Mouse (Mus musculus) liver, embryonic 14.5 days (tissue): ENCODE data around the gene Eno3. TPM values are rescaled to one million over a fixed set of nuclear protein-coding genes. Genes with fewer than 3 reads are reported as not detected.

Experiments
- ATAC-seq: fragments of 200-750 bp; cut with Nextera tagmentation; 2 replicates; pipeline ENCODE4 v1.8.0; 2017; ENCODE audit warnings: moderate number of reproducible peaks, mild to moderate bottlenecking, moderate library complexity; ENCODE audit not compliant: insufficient read depth
- DNase-seq, 3 experiments: peaks; one replicate each; pipeline ENCODE4 v3.0.0-alpha.2; 2012 to 2013; ENCODE audit warnings: low read depth in 3 of 3, low spot score in 3 of 3
- H3K27ac ChIP-seq: fragments of 300-500 bp; sonication (generic); 2 replicates; pipeline ENCODE4 v1.5.1; 2014; ENCODE audit warnings: moderate library complexity, mild to moderate bottlenecking, control low read depth, inconsistent platforms
- H3K27me3 ChIP-seq: fragments of 300-500 bp; sonication (generic); 2 replicates; pipeline ENCODE4 v1.6.1; 2014; ENCODE audit warnings: mild to moderate bottlenecking, low read length, moderate library complexity; ENCODE audit not compliant: control insufficient read depth, insufficient read depth
- H3K36me3 ChIP-seq: fragments of 300-500 bp; sonication (generic); replicated peaks from 2 replicates; pipeline ENCODE4 v1.6.1; 2014; ENCODE audit warnings: low read depth; ENCODE audit not compliant: control insufficient read depth, insufficient read depth
- H3K4me1 ChIP-seq, 2 experiments: fragments of 200-500 bp in 1 of 2; fragments of 300-500 bp in 1 of 2; sonication (generic) in 1 of 2; replicated peaks; 2 replicates each; pipeline ENCODE4 v1.6.1; 2012 to 2014; ENCODE audit warnings: antibody characterized with exemption in 1 of 2, inconsistent platforms in 1 of 2, low read length in 1 of 2; ENCODE audit not compliant: control insufficient read depth in 2 of 2, insufficient read depth in 2 of 2
- H3K4me2 ChIP-seq: fragments of 300-500 bp; sonication (generic); 2 replicates; pipeline ENCODE4 v1.6.1; 2014; ENCODE audit warnings: low read depth, mild to moderate bottlenecking, control low read depth, moderate library complexity
- H3K4me3 ChIP-seq, 2 experiments: fragments of 200-500 bp in 1 of 2; fragments of 300-500 bp in 1 of 2; sonication (generic) in 1 of 2; 2 replicates each; pipeline ENCODE4 v1.5.1; 2012 to 2014; ENCODE audit warnings: low read depth in 2 of 2, low read length in 2 of 2, mild to moderate bottlenecking in 2 of 2, control low read depth in 1 of 2, inconsistent platforms in 1 of 2, moderate library complexity in 1 of 2; ENCODE audit not compliant: insufficient read depth in 1 of 2
- H3K9ac ChIP-seq: fragments of 300-500 bp; sonication (generic); replicated peaks from 2 replicates; pipeline ENCODE4 v1.6.1; 2014; ENCODE audit warnings: mild to moderate bottlenecking, control low read depth, moderate library complexity
- H3K9me3 ChIP-seq: fragments of 300-500 bp; sonication (generic); 2 replicates; pipeline ENCODE4 v1.6.1; 2016; ENCODE audit warnings: low read length, mixed read lengths; ENCODE audit not compliant: control insufficient read depth
- CTCF ChIP-seq: IDR thresholded peaks from 2 replicates; pipeline ENCODE4 v1.5.1; 2016; ENCODE audit warnings: antibody characterized with exemption, low read depth, control low read depth
- EP300 ChIP-seq: IDR thresholded peaks from 2 replicates; pipeline ENCODE4 v1.6.1; 2016; ENCODE audit warnings: antibody characterized with exemption, low read depth
- WGBS: fragments of 180-500 bp; shearing (Covaris S2); extraction: QIAGEN DNeasy Blood & Tissue Kit; methylation state at CpG from one replicate; pipeline ENCODE4 v1.1.7; 2014; ENCODE audit not compliant: insufficient replicate concordance; 5-methylcytosine and 5-hydroxymethylcytosine counted together
- polyA plus RNA-seq, 2 experiments: library from polyadenylated mRNA; depleted of rRNA in 1 of 2; stranded (reverse) in 1 of 2; unstranded in 1 of 2; fragments of >200 nt; fragmentation: Nextera tagmentation in 1 of 2; extraction: Ambion mirVana in 1 of 2; gene quantifications; 2 replicates each; pipeline versions ENCODE4 v1.2.1 to v1.2.3; 2012 to 2014

Gene Eno3
- polyA plus RNA-seq, 2 experiments: 3.6 to 3.7 TPM

- H3K4me3 ChIP-seq: no peak overlapping the region
- peaks cover 17% of the 10 kb centered on the region for H3K36me3 ChIP-seq
- WGBS: 88% methylated on average over 8 of the region's 8 CpGs
- no peak overlapping the region for H3K27ac ChIP-seq
- no peaks in the 10 kb centered on the region for H3K27me3 ChIP-seq
- no peak overlapping the region for H3K9ac ChIP-seq
- no peak for TF ChIP-seq EP300
- no peak for TF ChIP-seq CTCF
- DNase-seq: no peak
- no peak overlapping the region for H3K4me2 ChIP-seq
- H3K4me1 ChIP-seq: peaks cover 9 to 12% of the 10 kb centered on the region in 2 experiments
- H3K9me3 ChIP-seq: no peaks in the 10 kb centered on the region
- ATAC-seq: no peak
Observed at GRCm38 (mm10) chr11:70666687-70667086, 9.7 kb downstream of the Eno3 start.

GRCm38 (mm10) chr11:70667271-70668150, 10.5 kb downstream of the Eno3 start:
- peaks cover 17% of the 10 kb centered on the region for H3K36me3 ChIP-seq
- H3K4me3 ChIP-seq: peak overlapping the region; percentile 79 to 93
- peak overlapping the region; percentile 91 for H3K4me2 ChIP-seq
- no peaks in the 10 kb centered on the region for H3K9me3 ChIP-seq
- H3K9ac ChIP-seq: peak overlapping the region; percentile 81
- WGBS: 62% methylated on average over 14 of the region's 14 CpGs
- ATAC-seq (no peak), DNase-seq (no peak)
- no peak for TF ChIP-seq CTCF
- TF ChIP-seq EP300: no peak
- H3K27me3 ChIP-seq: no peaks in the 10 kb centered on the region
- peaks cover 9 to 12% of the 10 kb centered on the region in 2 experiments for H3K4me1 ChIP-seq
- H3K27ac ChIP-seq: peak overlapping the region; percentile 89

- TF ChIP-seq CTCF (no peak), EP300 (no peak)
- H3K4me3 ChIP-seq: peak overlapping the region; percentile 79 to 93
- peak overlapping the region; percentile 81 for H3K9ac ChIP-seq
- no peaks in the 10 kb centered on the region for H3K9me3 ChIP-seq
- H3K4me2 ChIP-seq: peak overlapping the region; percentile 91
- under 1% methylated on average over 15 of the region's 15 CpGs for WGBS
- H3K27me3 ChIP-seq: no peaks in the 10 kb centered on the region
- H3K36me3 ChIP-seq: peaks cover 12% of the 10 kb centered on the region
- DNase-seq (no peak), ATAC-seq (peak; percentile 67)
- H3K27ac ChIP-seq: peak overlapping the region; percentile 89
- H3K4me1 ChIP-seq: peaks cover 9 to 12% of the 10 kb centered on the region in 2 experiments
Observed at GRCm38 (mm10) chr11:70668335-70668770, 11.4 kb downstream of the Eno3 start.

GRCm38 (mm10) chr11:70668771-70669505, 11.9 kb downstream of the Eno3 start, which contains the start of gene Spag7:
Gene Spag7, minus strand, starts transcription at chr11:70669416.
- no peak; the same call in 1 of the 2 replicates for TF ChIP-seq CTCF
- TF ChIP-seq EP300: peak; percentile 57
- Histone ChIP-seq H3K4me1 (peaks cover 9 to 12% of the 10 kb centered on the region in 2 experiments), H3K9me3 (no peaks in the 10 kb centered on the region), H3K27ac (peak within 1 kb of the TSS; percentile 89), H3K9ac (peak within 1 kb of the TSS; percentile 81), H3K36me3 (peaks cover 12% of the 10 kb centered on the region), H3K27me3 (no peaks in the 10 kb centered on the region), H3K4me2 (peak within 1 kb of the TSS; percentile 91), H3K4me3 (peak within 1 kb of the TSS; percentile 79 to 93)
- DNase-seq (peak; percentile 99 to 100 (median 100)), ATAC-seq (peak; percentile 90)
- WGBS: under 1% methylated on average over 44 of the region's 44 CpGs
